Mouse (Mus musculus) heart, embryonic 13.5 days (tissue): ENCODE results near the gene Atp5mpl. TPM values are rescaled to one million over a fixed set of nuclear protein-coding genes. Genes with fewer than 3 reads are reported as not detected.
"Not testable (repeated sequence)": the region's sequence is repeated elsewhere in the genome, so short reads cannot be mapped to it uniquely, and the experiment has no call there.

Experiments used
- ATAC-seq: fragments of 200-750 bp; cut with Nextera tagmentation; 2 replicates; pipeline ENCODE4 v1.8.0; 2017; ENCODE audit warnings: moderate TSS enrichment; ENCODE audit not compliant: insufficient number of reproducible peaks, low FRiP score, low TSS enrichment; ENCODE audit errors: extremely low read depth
- H3K27ac ChIP-seq: fragments of 300-500 bp; sonication (generic); replicated peaks from 2 replicates; pipeline ENCODE4 v1.5.1; 2015; ENCODE audit warnings: moderate library complexity, mild to moderate bottlenecking, inconsistent platforms
- H3K27me3 ChIP-seq: fragments of 300-500 bp; sonication (generic); replicated peaks from 2 replicates; pipeline ENCODE4 v1.6.1; 2015; ENCODE audit warnings: mild to moderate bottlenecking, inconsistent platforms
- H3K36me3 ChIP-seq: fragments of 300-500 bp; sonication (generic); 2 replicates; pipeline ENCODE4 v1.6.1; 2015; ENCODE audit warnings: mild to moderate bottlenecking, inconsistent platforms
- H3K4me1 ChIP-seq: fragments of 300-500 bp; sonication (generic); 2 replicates; pipeline ENCODE4 v1.6.1; 2015; ENCODE audit warnings: inconsistent platforms
- H3K4me2 ChIP-seq: fragments of 300-500 bp; sonication (generic); 2 replicates; pipeline ENCODE4 v1.6.1; 2015; ENCODE audit warnings: inconsistent platforms, mild to moderate bottlenecking, moderate library complexity
- H3K4me3 ChIP-seq: fragments of 300-500 bp; sonication (generic); 2 replicates; pipeline ENCODE4 v1.5.1; 2015; ENCODE audit warnings: moderate library complexity, mild to moderate bottlenecking, inconsistent platforms
- H3K9ac ChIP-seq: fragments of 300-500 bp; sonication (generic); 2 replicates; pipeline ENCODE4 v1.6.1; 2015; ENCODE audit warnings: inconsistent platforms, mild to moderate bottlenecking, moderate library complexity
- H3K9me3 ChIP-seq: fragments of 300-500 bp; sonication (generic); 2 replicates; pipeline ENCODE4 v1.6.1; 2016; ENCODE audit warnings: inconsistent platforms
- WGBS: fragments of 180-500 bp; shearing (Covaris S2); methylation state at CpG from one replicate; pipeline ENCODE4 v1.1.7; 2015; ENCODE audit warnings: mixed read lengths; 5-methylcytosine and 5-hydroxymethylcytosine counted together
- polyA plus RNA-seq: library from polyadenylated mRNA; unstranded; fragments of >200 nt; fragmentation: Nextera tagmentation; extraction: Ambion mirVana; gene quantifications from 2 replicates; pipeline ENCODE4 v1.2.1, GENCODE M21; 2015

Atp5mpl gene
- polyA plus RNA-seq, 1 experiment from 2014 or later = 1,511 TPM

DNA sequence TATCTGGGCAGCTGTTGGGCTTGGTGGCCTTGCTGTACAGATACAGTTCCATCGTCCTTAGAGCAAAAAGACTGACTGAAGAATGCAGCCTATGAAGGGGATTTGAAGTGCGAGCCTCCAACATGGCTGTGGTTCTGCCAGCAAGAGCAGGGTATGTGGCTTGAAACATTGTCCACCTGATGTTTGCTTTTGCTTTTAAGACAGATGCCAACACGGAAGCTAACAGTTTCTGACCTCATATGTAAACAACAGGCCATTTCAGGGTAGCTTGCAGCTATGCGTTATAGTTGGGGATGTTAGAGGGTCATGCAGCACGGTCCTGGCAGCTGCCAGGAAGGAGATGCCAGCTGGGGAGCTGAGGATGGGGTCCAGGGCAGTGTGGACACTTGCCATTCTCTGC, 16.3 kb downstream of the Atp5mpl start:
- Histone ChIP-seq H3K4me1 (peaks cover 13% of the 10 kb centered on the region), H3K9me3 (no peaks in the 10 kb centered on the region), H3K27ac (no peak overlapping the region), H3K4me3 (no peak overlapping the region), H3K4me2 (no peak overlapping the region), H3K36me3 (no peaks in the 10 kb centered on the region), H3K27me3 (no peaks in the 10 kb centered on the region), H3K9ac (no peak overlapping the region)
- no peak for ATAC-seq
- 63% methylated on average over 5 of the region's 5 CpGs for WGBS

- H3K4me3 ChIP-seq = no peak overlapping the region
- H3K4me2 ChIP-seq = peak overlapping the region; percentile 25; the same call in 1 of the 2 replicates
- H3K27me3 ChIP-seq = no peaks in the 10 kb centered on the region
- no peaks in the 10 kb centered on the region for H3K9me3 ChIP-seq
- no peak overlapping the region for H3K9ac ChIP-seq
- peaks cover 38% of the 10 kb centered on the region for H3K4me1 ChIP-seq
- 20% methylated on average over 2 of the region's 2 CpGs for WGBS
- no peak for ATAC-seq
- H3K27ac ChIP-seq = peak overlapping the region; percentile 96
- H3K36me3 ChIP-seq = no peaks in the 10 kb centered on the region
Measured at GRCm38 (mm10) chr12:111946716-111947115, 20.1 kb downstream of the Atp5mpl start.

GRCm38 (mm10) chr12:111945765-111946655, 20.8 kb downstream of the Atp5mpl start:
- H3K9me3 ChIP-seq, H3K27me3 ChIP-seq, H3K36me3 ChIP-seq, H3K4me3 ChIP-seq: not testable (repeated sequence)
- H3K9ac ChIP-seq = peak overlapping the region; percentile 58
- ATAC-seq = peak; percentile 62
- H3K4me2 ChIP-seq = peak overlapping the region; percentile 51
- peak overlapping the region; percentile 96 for H3K27ac ChIP-seq
- peaks cover 34% of the 10 kb centered on the region for H3K4me1 ChIP-seq
- 51% methylated on average over 12 of the region's 15 CpGs for WGBS

DNA sequence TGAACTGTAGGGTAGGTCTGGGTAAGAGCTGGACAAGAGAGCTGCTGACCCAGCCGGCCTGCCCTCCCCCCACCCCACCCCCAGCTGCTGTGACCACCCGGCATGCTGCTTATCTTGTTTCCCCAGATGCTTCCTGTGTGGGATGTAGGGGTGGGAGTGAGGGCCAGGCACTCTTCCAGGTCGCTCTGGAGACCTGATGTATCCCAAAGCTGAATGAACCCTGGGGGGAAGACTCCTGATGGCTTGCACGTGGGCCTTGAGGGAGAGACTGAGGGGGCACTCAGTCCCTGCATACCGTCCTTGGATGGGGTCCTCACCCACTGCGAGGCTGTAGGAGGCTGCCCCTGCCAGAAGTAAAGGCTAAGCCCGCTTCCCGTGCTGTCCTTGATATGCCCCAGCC, 21.7 kb downstream of the Atp5mpl start:
- Histone ChIP-seq H3K9ac (peak overlapping the region; percentile 58), H3K27me3 (no peaks in the 10 kb centered on the region), H3K4me3 (0 out of 2 replicates have a peak overlapping the region, but pooled peaks have one; percentile 5), H3K27ac (peak overlapping the region; percentile 96), H3K4me2 (peak overlapping the region; percentile 51), H3K9me3 (no peaks in the 10 kb centered on the region), H3K4me1 (peaks cover 34% of the 10 kb centered on the region), H3K36me3 (no peaks in the 10 kb centered on the region)
- WGBS = 15% methylated on average over 8 of the region's 8 CpGs
- peak; percentile 8; the same call in 1 of the 2 replicates for ATAC-seq

DNA sequence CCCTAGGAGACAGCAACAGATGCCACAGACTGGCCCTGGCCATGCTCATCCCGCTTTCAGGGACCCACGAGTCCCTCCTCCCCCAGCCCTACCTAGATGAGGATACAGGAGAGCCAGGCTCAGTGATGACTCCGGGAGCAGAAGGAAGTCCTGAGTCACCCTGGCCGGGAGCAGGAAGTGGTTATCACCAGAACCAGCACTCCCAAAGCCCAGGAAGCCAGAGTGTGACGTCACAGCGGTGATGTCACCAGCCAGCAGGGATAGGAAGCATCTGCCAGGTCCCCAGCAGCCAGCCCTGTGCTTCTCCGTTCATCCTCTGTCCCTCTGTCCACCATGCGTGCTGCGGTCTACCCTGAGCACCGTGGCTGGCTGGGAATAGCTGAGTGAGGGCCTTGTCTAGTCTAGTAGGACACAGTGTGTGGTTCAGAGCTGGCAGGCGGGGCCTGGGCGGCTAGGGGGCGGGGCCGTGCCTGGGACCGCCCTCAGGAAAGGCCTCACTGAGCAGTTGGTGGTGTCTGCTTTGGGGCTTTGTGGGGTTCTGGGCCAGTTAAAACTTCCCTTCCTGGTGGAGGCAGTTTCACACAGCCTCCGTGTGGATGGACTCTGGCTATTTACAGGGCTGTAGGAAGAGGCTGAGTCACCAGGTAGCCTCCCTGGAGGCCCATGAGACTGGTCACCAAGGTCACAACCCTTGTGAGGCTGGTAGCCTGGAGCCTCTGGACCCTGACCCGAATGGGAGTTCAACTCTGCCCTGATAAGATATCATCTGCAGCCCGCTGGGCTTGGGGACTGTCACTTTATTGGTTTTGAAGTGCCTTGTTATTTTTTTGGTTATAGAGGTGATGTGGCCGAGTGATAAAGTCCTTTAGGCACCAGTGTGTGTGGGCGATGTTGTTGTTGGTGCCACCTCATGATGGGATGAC, 22.5 kb downstream of the Atp5mpl start:
- not testable (repeated sequence) for H3K27me3 ChIP-seq, H3K9me3 ChIP-seq, H3K36me3 ChIP-seq
- H3K9ac ChIP-seq = peak overlapping the region; percentile 34; the same call in 1 of the 2 replicates
- peak; percentile 67 for ATAC-seq
- peak overlapping the region; percentile 53 for H3K4me2 ChIP-seq
- 39% methylated on average over 16 of the region's 20 CpGs for WGBS
- peak overlapping the region; percentile 96 for H3K27ac ChIP-seq
- H3K4me3 ChIP-seq = peak overlapping the region; percentile 29
- peaks cover 37% of the 10 kb centered on the region for H3K4me1 ChIP-seq

- Histone ChIP-seq H3K4me2 (peak overlapping the region; percentile 53), H3K9ac (peak overlapping the region; percentile 63), H3K27ac (peak overlapping the region; percentile 96), H3K4me3 (peak overlapping the region; percentile 29), H3K36me3 (no peaks in the 10 kb centered on the region), H3K9me3 (no peaks in the 10 kb centered on the region), H3K4me1 (peaks cover 45% of the 10 kb centered on the region), H3K27me3 (no peaks in the 10 kb centered on the region)
- no peak for ATAC-seq
- WGBS = 60% methylated on average over 10 of the region's 10 CpGs
Measured at GRCm38 (mm10) chr12:111943421-111944064, 23.2 kb downstream of the Atp5mpl start.

DNA sequence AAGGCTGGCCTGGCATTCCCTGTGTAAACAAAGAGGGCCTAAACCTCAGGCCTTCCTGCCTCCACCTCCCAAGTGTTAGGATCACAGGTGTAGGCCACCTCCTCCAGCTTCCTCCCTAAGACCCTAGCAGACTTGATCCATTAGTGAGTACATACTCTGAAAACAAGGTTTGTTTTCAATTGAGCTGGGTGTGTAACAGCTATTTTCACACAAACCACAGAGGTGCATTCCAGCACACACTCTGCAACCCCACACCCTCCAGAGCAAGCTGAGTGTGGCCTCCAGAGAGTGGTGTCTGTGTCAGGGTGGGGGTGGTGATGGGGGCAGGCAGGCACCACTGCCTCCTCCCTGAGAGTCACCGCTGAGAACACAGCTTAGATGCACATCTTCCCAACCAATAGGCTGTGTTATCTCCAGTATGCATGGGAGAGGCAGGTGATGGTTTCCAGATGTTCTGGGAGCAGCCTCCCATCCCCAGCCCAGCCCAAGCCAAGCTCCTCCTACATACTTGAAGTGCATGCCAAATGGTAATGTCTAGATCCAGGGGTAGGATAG, 28.1 kb downstream of the Atp5mpl start:
- no peak for ATAC-seq
- H3K27me3 ChIP-seq = no peaks in the 10 kb centered on the region
- peaks cover 53% of the 10 kb centered on the region for H3K4me1 ChIP-seq
- peak overlapping the region; percentile 76 for H3K27ac ChIP-seq
- no peak overlapping the region for H3K4me2 ChIP-seq
- H3K36me3 ChIP-seq = no peaks in the 10 kb centered on the region
- H3K9me3 ChIP-seq = no peaks in the 10 kb centered on the region
- no peak overlapping the region for H3K4me3 ChIP-seq
- H3K9ac ChIP-seq = 0 out of 2 replicates have a peak overlapping the region, but pooled peaks have one; percentile 21
- 18% methylated on average over 1 of the region's 1 CpGs for WGBS

DNA sequence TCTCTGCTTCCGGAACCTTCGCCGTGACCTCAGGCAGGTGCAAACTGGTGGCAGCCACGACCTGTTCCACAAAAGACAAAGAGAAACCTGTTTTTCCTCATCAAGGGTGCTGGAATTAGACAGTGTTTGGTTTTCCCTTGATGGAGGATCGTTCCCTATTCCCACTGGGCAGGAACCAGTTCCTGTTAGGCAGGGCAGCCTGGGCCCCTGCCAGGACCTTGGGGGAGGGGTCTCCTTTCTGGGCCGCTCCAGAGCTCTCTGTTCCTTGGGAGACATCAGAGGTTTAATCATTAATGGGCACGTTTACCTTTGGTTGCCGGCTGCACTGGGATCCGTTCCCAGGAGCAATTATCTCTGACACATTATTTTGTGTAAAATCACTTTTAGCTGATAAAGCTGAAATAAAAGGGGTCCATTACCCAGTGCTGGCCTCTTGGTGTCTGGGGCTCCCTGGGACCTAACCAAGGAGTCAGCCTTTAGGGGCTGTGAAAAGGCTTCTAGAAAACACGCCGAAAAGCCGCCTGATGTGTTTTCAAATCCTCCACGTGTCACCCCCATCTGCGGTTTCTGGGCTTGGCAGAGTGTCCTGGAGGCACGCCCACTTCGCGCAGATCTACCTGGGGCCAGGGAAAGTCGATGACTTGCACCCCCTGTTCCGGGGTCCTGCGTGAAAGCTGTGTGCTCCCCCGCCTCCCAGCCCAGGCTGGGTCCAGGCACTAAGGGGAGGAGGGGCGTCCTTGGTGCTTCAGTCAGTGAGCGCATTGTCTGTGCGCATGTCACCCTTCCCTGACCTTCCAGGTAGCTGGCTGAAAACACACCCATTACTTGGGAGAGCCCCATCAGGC, 29.8 kb downstream of the Atp5mpl start:
- WGBS = 38% methylated on average over 24 of the region's 24 CpGs
- Histone ChIP-seq H3K4me3 (no peak overlapping the region), H3K4me2 (peak overlapping the region; percentile 16; the same call in 1 of the 2 replicates), H3K4me1 (peaks cover 58% of the 10 kb centered on the region), H3K9me3 (no peaks in the 10 kb centered on the region), H3K27ac (peak overlapping the region; percentile 76), H3K27me3 (no peaks in the 10 kb centered on the region), H3K36me3 (no peaks in the 10 kb centered on the region), H3K9ac (no peak overlapping the region; the same call in 1 of the 2 replicates)
- ATAC-seq = no peak

DNA sequence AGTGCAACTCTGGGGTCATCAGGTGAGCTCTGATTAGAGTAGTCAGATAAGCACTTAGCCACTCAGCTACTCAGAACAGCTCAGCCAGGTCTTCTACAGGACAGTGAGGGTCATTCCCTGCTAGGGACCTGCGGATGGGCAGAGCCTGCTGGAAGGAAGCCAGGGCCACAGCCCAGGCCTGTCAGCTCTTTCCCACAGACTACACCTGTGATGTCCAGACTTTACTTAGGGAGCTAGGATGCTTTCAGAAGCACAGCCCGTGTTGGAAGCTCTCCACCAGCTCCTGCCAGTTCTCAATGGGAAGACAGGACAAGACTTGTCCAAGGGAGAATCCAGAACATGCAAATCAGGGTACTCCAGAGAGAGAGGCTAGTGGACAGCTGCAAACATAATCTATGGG, 32.8 kb downstream of the Atp5mpl start:
- Histone ChIP-seq H3K36me3 (no peaks in the 10 kb centered on the region), H3K4me1 (peaks cover 57% of the 10 kb centered on the region), H3K27ac (no peak overlapping the region), H3K27me3 (no peaks in the 10 kb centered on the region), H3K4me2 (no peak overlapping the region), H3K9me3 (no peaks in the 10 kb centered on the region), H3K4me3 (no peak overlapping the region), H3K9ac (no peak overlapping the region)
- WGBS = 65% methylated on average over 2 of the region's 2 CpGs
- no peak for ATAC-seq
